Mouse (Mus musculus) lung, embryonic 14.5 days (tissue): ENCODE results near the gene Gm49353. TPM values are rescaled to one million over a fixed set of nuclear protein-coding genes. Genes with fewer than 3 reads are reported as not detected.

Experiments used
- ATAC-seq: fragments of 200-750 bp; cut with Nextera tagmentation; 2 replicates; pipeline ENCODE4 v1.8.0; 2017; ENCODE audit warnings: mild to moderate bottlenecking, moderate TSS enrichment, moderate library complexity; ENCODE audit not compliant: insufficient read depth
- DNase-seq: peaks from one replicate; pipeline ENCODE4 v3.0.0-alpha.2; 2015
- H3K27ac ChIP-seq: fragments of 300-500 bp; sonication (generic); 2 replicates; pipeline ENCODE4 v1.5.1; 2014; ENCODE audit warnings: low read depth, mild to moderate bottlenecking, moderate library complexity
- H3K27me3 ChIP-seq: fragments of 300-500 bp; sonication (generic); 2 replicates; pipeline ENCODE4 v1.6.1; 2014; ENCODE audit warnings: low read length, control low read depth; ENCODE audit not compliant: insufficient read depth
- H3K36me3 ChIP-seq: fragments of 300-500 bp; sonication (generic); 2 replicates; pipeline ENCODE4 v1.6.1; 2014; ENCODE audit warnings: control low read depth; ENCODE audit not compliant: insufficient read depth
- H3K4me1 ChIP-seq: fragments of 300-500 bp; sonication (generic); 2 replicates; pipeline ENCODE4 v1.6.1; 2014; ENCODE audit warnings: antibody characterized with exemption, control low read depth; ENCODE audit not compliant: insufficient read depth
- H3K4me2 ChIP-seq: fragments of 300-500 bp; sonication (generic); 2 replicates; pipeline ENCODE4 v1.6.1; 2014; ENCODE audit warnings: mild to moderate bottlenecking
- H3K4me3 ChIP-seq: fragments of 300-500 bp; sonication (generic); 2 replicates; pipeline ENCODE4 v1.5.1; 2014; ENCODE audit warnings: low read depth, low read length
- H3K9ac ChIP-seq: fragments of 300-500 bp; sonication (generic); 2 replicates; pipeline ENCODE4 v1.6.1; 2014
- H3K9me3 ChIP-seq: fragments of 300-500 bp; sonication (generic); 2 replicates; pipeline ENCODE4 v1.6.1; 2016; ENCODE audit warnings: low read depth, low read length, control low read depth
- CTCF ChIP-seq: IDR thresholded peaks from 2 replicates; pipeline ENCODE4 v1.5.1; 2016; ENCODE audit warnings: antibody characterized with exemption, low read depth
- WGBS: fragments of 180-500 bp; shearing (Covaris S2); extraction: QIAGEN DNeasy Blood & Tissue Kit; methylation state at CpG from one replicate; pipeline ENCODE4 v1.1.7; 2014; 5-methylcytosine and 5-hydroxymethylcytosine counted together
- polyA plus RNA-seq: library from polyadenylated mRNA; unstranded; fragments of >200 nt; fragmentation: Nextera tagmentation; extraction: Ambion mirVana; gene quantifications from 2 replicates; pipeline ENCODE4 v1.2.1, GENCODE M21; 2014

Gene Gm49353
- polyA plus RNA-seq, 1 experiment from 2014 or later, result not detected

DNA sequence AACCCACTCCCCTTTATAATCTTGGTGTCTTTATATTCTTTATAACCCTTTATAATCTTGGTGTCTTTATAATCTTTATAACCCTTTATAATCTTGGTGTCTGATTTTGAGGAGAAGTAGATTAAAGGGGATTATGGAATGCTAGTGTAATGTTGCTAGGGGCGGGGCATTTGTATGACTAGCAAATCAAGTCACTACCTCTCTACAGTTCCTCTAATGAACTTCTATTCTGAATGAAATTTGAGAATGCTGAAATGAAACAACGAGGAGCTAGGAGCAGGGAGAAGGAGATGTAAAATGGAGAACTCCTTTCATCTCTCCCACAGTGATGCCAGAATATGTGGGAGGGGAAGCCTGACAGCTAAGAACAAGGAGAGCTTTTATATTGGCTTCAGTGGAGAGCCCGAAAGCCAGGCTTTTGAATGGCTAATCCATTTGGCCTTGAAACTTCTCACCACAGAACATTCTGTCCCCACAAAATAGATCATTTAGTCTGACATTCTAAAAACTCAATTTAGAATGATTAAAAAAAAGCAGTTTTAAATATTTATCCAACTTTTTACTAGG lies 14.9 kb downstream of the Gm49353 start:
- H3K27me3 ChIP-seq, result no peaks in the 10 kb centered on the region
- no peaks in the 10 kb centered on the region for H3K36me3 ChIP-seq
- 55% methylated on average over 3 of the region's 3 CpGs for WGBS
- no peaks in the 10 kb centered on the region for H3K4me1 ChIP-seq
- H3K9me3 ChIP-seq, result no peaks in the 10 kb centered on the region
- no peak overlapping the region for H3K27ac ChIP-seq
- ATAC-seq, result no peak
- H3K4me2 ChIP-seq, result no peak overlapping the region
- H3K4me3 ChIP-seq, result no peak overlapping the region
- no peak for TF ChIP-seq CTCF
- DNase-seq, result no peak
- H3K9ac ChIP-seq, result no peak overlapping the region

GRCm38 (mm10) chr10:29216957-29217356 lies 18.2 kb downstream of the Gm49353 start:
- DNase-seq (no peak), ATAC-seq (no peak)
- Histone ChIP-seq H3K4me3 (no peak overlapping the region), H3K9me3 (no peaks in the 10 kb centered on the region), H3K9ac (no peak overlapping the region), H3K4me1 (no peaks in the 10 kb centered on the region), H3K27ac (no peak overlapping the region), H3K4me2 (no peak overlapping the region), H3K36me3 (no peaks in the 10 kb centered on the region), H3K27me3 (no peaks in the 10 kb centered on the region)
- WGBS, result 96% methylated on average over 1 of the region's 1 CpGs
- TF ChIP-seq CTCF, result no peak

- no peak for DNase-seq
- Histone ChIP-seq H3K27ac (no peak overlapping the region), H3K9me3 (no peaks in the 10 kb centered on the region), H3K4me1 (no peaks in the 10 kb centered on the region), H3K36me3 (no peaks in the 10 kb centered on the region), H3K4me2 (no peak overlapping the region), H3K4me3 (no peak overlapping the region), H3K27me3 (no peaks in the 10 kb centered on the region), H3K9ac (no peak overlapping the region)
- WGBS, result 75% methylated on average over 2 of the region's 2 CpGs
- ATAC-seq, result no peak
- no peak for TF ChIP-seq CTCF
These were observed 18.7 kb downstream of the Gm49353 start for GRCm38 (mm10) chr10:29217451-29217850.

DNA sequence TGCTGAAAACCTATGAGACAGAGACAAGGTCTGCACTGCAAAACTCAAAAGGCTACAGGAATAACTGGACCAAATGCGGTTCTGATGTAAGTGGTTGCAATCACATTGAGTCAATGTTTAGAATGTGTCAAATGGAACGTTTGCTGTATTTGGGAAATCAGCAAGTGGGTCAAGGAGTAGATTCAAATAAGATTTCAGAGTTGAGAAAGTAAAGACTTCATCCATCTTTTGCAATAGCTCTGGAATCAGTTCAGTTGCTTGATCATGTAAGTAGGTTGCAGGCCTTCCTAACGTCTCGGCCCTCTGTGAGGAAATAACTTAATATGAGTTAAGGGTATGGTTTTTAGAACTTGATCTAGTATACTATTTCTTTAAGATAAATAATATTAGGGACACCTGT lies 26.6 kb downstream of the Gm49353 start:
- H3K4me3 ChIP-seq, result no peak overlapping the region
- H3K27me3 ChIP-seq, result no peaks in the 10 kb centered on the region
- H3K36me3 ChIP-seq, result no peaks in the 10 kb centered on the region
- DNase-seq (no peak), ATAC-seq (no peak)
- H3K9ac ChIP-seq, result no peak overlapping the region
- no peak for TF ChIP-seq CTCF
- no peaks in the 10 kb centered on the region for H3K4me1 ChIP-seq
- H3K27ac ChIP-seq, result no peak overlapping the region
- WGBS, result 82% methylated on average over 4 of the region's 4 CpGs
- no peaks in the 10 kb centered on the region for H3K9me3 ChIP-seq
- no peak overlapping the region for H3K4me2 ChIP-seq

DNA sequence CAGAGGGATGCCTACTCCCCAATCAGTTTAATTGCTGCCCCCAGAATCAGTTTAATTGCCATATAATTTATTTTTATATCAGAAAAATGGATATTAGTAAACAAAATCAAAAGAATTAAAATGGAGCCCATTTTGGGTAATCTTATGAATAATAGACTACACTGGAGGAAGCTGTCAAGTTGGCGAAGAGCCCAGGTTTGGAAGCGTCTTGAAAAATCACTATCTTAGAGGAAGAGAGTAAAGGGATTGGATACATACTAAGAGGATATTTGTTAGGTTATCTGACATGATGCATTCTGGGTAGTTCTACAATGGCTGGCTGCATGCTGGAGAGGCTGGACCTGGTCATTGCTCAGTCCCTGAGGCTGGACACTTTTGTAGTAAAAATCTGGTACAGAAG lies 32.5 kb downstream of the Gm49353 start:
- no peaks in the 10 kb centered on the region for H3K27me3 ChIP-seq
- no peaks in the 10 kb centered on the region for H3K4me1 ChIP-seq
- H3K4me3 ChIP-seq, result no peak overlapping the region

More for the DNA sequence above, 32.5 kb downstream of the Gm49353 start:
- Histone ChIP-seq H3K9ac (no peak overlapping the region), H3K27ac (no peak overlapping the region), H3K9me3 (no peaks in the 10 kb centered on the region), H3K36me3 (no peaks in the 10 kb centered on the region), H3K4me2 (no peak overlapping the region)
- no peak; the same call in 1 of the 2 replicates for ATAC-seq
- DNase-seq, result peak; percentile 61
- no peak for TF ChIP-seq CTCF
- WGBS, result 51% methylated on average over 2 of the region's 2 CpGs

Other genes starting within 250 kb of the Gm49353 start
- not detected in 2 replicates for gene 2310057J18Rik, start 212.7 kb upstream of the Gm49353 start, polyA plus RNA-seq
- 0.19 and 0.29 TPM in 2 replicates for gene Soga3, start 55.1 kb upstream of the Gm49353 start, polyA plus RNA-seq
- gene 9330159F19Rik, start 12.7 kb downstream of the Gm49353 start, polyA plus RNA-seq, result 0.18 and 0.24 TPM in 2 replicates
- 18.7 and 20.8 TPM in 2 replicates for gene Echdc1, start 114.2 kb downstream of the Gm49353 start, polyA plus RNA-seq
- 38.0 and 40.0 TPM in 2 replicates for gene Rnf146, start 163.5 kb downstream of the Gm49353 start, polyA plus RNA-seq